Mouse (Mus musculus): Measurements from ENCODE around the gene Mcm2.

Gene Mcm2

GRCm38 (mm10) chr6:88890832-88891231 lies 7.7 kb downstream of the Mcm2 start:
- no peak for DNase-seq (ENCODE audit: low read depth, low spot score)

GRCm38 (mm10) chr6:88889410-88890042 lies 9.1 kb downstream of the Mcm2 start:
- DNase-seq (ENCODE audit: low read depth, low spot score) = no peak

GRCm38 (mm10) chr6:88886417-88886967 lies 12.1 kb downstream of the Mcm2 start:
- DNase-seq (ENCODE audit: low read depth, low spot score) = no peak

GRCm38 (mm10) chr6:88885644-88886416 lies 12.8 kb downstream of the Mcm2 start:
- no peak for DNase-seq (ENCODE audit: low read depth, low spot score)

- DNase-seq (ENCODE audit: low read depth, low spot score) = no peak
These were observed 13.9 kb downstream of the Mcm2 start for GRCm38 (mm10) chr6:88884690-88885089.

GRCm38 (mm10) chr6:88884195-88884594 lies 14.4 kb downstream of the Mcm2 start:
- DNase-seq (ENCODE audit: low read depth, low spot score) = peak; percentile 66

GRCm38 (mm10) chr6:88881334-88881733 lies 17.2 kb downstream of the Mcm2 start:
- DNase-seq (ENCODE audit: low read depth, low spot score) = no peak

- peak; percentile 62 for DNase-seq (ENCODE audit: low read depth, low spot score)
These were observed 19.1 kb downstream of the Mcm2 start for GRCm38 (mm10) chr6:88879471-88879870.

GRCm38 (mm10) chr6:88874868-88875508 lies 23.6 kb downstream of the Mcm2 start, which contains the start of gene Podxl2:
TSS of gene Podxl2 (minus strand) at chr6:88875044.
- peak; percentile 86 for DNase-seq (ENCODE audit: low read depth, low spot score)

GRCm38 (mm10) chr6:88873965-88874867 lies 24.4 kb downstream of the Mcm2 start:
- peak; percentile 61 for DNase-seq (ENCODE audit: low read depth, low spot score)

GRCm38 (mm10) chr6:88872811-88873210 lies 25.8 kb downstream of the Mcm2 start:
- no peak for DNase-seq (ENCODE audit: low read depth, low spot score)

GRCm38 (mm10) chr6:88871546-88871945 lies 27.0 kb downstream of the Mcm2 start:
- no peak for DNase-seq (ENCODE audit: low read depth, low spot score)

- DNase-seq (ENCODE audit: low read depth, low spot score) = no peak
These were observed 28.0 kb downstream of the Mcm2 start for GRCm38 (mm10) chr6:88870594-88870993.

- DNase-seq (ENCODE audit: low read depth, low spot score) = no peak
These were observed 29.1 kb downstream of the Mcm2 start for GRCm38 (mm10) chr6:88869459-88869858.

GRCm38 (mm10) chr6:88865704-88866103 lies 32.9 kb downstream of the Mcm2 start:
- no peak for DNase-seq (ENCODE audit: low read depth, low spot score)

GRCm38 (mm10) chr6:88860914-88861313 lies 37.7 kb downstream of the Mcm2 start:
- peak; percentile 93 for DNase-seq (ENCODE audit: low read depth, low spot score)

- no peak for DNase-seq (ENCODE audit: low read depth, low spot score)
These were observed 40.2 kb downstream of the Mcm2 start for GRCm38 (mm10) chr6:88858341-88858740.

- no peak for DNase-seq (ENCODE audit: low read depth, low spot score)
These were observed 40.8 kb downstream of the Mcm2 start for GRCm38 (mm10) chr6:88857830-88858229.

- DNase-seq (ENCODE audit: low read depth, low spot score) = peak; percentile 34
These were observed 41.3 kb downstream of the Mcm2 start for GRCm38 (mm10) chr6:88857249-88857648.

GRCm38 (mm10) chr6:88855636-88856035 lies 42.9 kb downstream of the Mcm2 start:
- DNase-seq (ENCODE audit: low read depth, low spot score) = peak; percentile 85

GRCm38 (mm10) chr6:88854509-88854908 lies 44.1 kb downstream of the Mcm2 start:
- DNase-seq (ENCODE audit: low read depth, low spot score) = no peak

All from ZHBTc4 (cell line).